Mouse (Mus musculus) lung, postnatal 0 days (tissue): ENCODE data around the gene Mst1r. TPM values are rescaled to one million over a fixed set of nuclear protein-coding genes. Genes with fewer than 3 reads are reported as not detected.

Experiments used
- ATAC-seq: fragments of 200-750 bp; cut with Nextera tagmentation; 2 replicates; pipeline ENCODE4 v1.8.0; 2017; ENCODE audit warnings: moderate library complexity
- DNase-seq: peaks from one replicate; pipeline ENCODE4 v3.0.0-alpha.2; 2016; ENCODE audit warnings: low spot score
- H3K27ac ChIP-seq: fragments of 300-500 bp; sonication (generic); 2 replicates; pipeline ENCODE4 v1.5.1; 2014; ENCODE audit warnings: antibody characterized with exemption, mild to moderate bottlenecking, low read length, mixed read lengths
- H3K27me3 ChIP-seq: fragments of 300-500 bp; sonication (generic); replicated peaks from 2 replicates; pipeline ENCODE4 v1.6.1; 2014; ENCODE audit warnings: low read length, mixed read lengths; ENCODE audit not compliant: insufficient read depth
- H3K36me3 ChIP-seq: fragments of 300-500 bp; sonication (generic); 2 replicates; pipeline ENCODE4 v1.6.1; 2014; ENCODE audit warnings: low read length, mixed read lengths; ENCODE audit not compliant: insufficient read depth
- H3K4me1 ChIP-seq: fragments of 300-500 bp; sonication (generic); 2 replicates; pipeline ENCODE4 v1.6.1; 2014; ENCODE audit warnings: antibody characterized with exemption, low read depth, low read length, mixed read lengths; ENCODE audit not compliant: insufficient read depth
- H3K4me2 ChIP-seq: fragments of 300-500 bp; sonication (generic); replicated peaks from 2 replicates; pipeline ENCODE4 v1.6.1; 2014; ENCODE audit warnings: low read depth, mild to moderate bottlenecking, low read length, moderate library complexity, mixed read lengths
- H3K4me3 ChIP-seq: fragments of 300-500 bp; sonication (generic); 2 replicates; pipeline ENCODE4 v1.5.1; 2014; ENCODE audit warnings: low read depth, low read length
- H3K9ac ChIP-seq: fragments of 300-500 bp; sonication (generic); replicated peaks from 2 replicates; pipeline ENCODE4 v1.6.1; 2014; ENCODE audit warnings: low read depth, mild to moderate bottlenecking
- H3K9me3 ChIP-seq: fragments of 300-500 bp; sonication (generic); 2 replicates; pipeline ENCODE4 v1.6.1; 2016; ENCODE audit warnings: low read length, mixed read lengths
- CTCF ChIP-seq: IDR thresholded peaks from 2 replicates; pipeline ENCODE4 v1.5.1; 2016; ENCODE audit warnings: antibody characterized with exemption, mild to moderate bottlenecking
- EP300 ChIP-seq: IDR thresholded peaks from 2 replicates; pipeline ENCODE4 v1.6.1; 2016; ENCODE audit warnings: antibody characterized with exemption, mild to moderate bottlenecking, control low read depth
- WGBS: fragments of 180-500 bp; shearing (Covaris S2); extraction: QIAGEN DNeasy Blood & Tissue Kit; methylation state at CpG from one replicate; pipeline ENCODE4 v1.1.7; 2014; 5-methylcytosine and 5-hydroxymethylcytosine counted together
- polyA plus RNA-seq: library from polyadenylated mRNA; unstranded; fragments of >200 nt; fragmentation: Nextera tagmentation; extraction: Ambion mirVana; gene quantifications from 2 replicates; pipeline ENCODE4 v1.2.1, GENCODE M21; 2015

The Mst1r gene
- polyA plus RNA-seq, 1 experiment from 2014 or later: 3.5 TPM

- TF ChIP-seq EP300 (no peak), CTCF (no peak)
- H3K36me3 ChIP-seq: no peaks in the 10 kb centered on the region
- no peaks in the 10 kb centered on the region for H3K4me1 ChIP-seq
- no peak overlapping the region for H3K4me3 ChIP-seq
- DNase-seq: no peak
- H3K4me2 ChIP-seq: no peak overlapping the region
- H3K27ac ChIP-seq: no peak overlapping the region
- no peak for ATAC-seq
- no peak overlapping the region for H3K9ac ChIP-seq
- H3K27me3 ChIP-seq: no peaks in the 10 kb centered on the region
- H3K9me3 ChIP-seq: no peaks in the 10 kb centered on the region
- WGBS: 91% methylated on average over 9 of the region's 9 CpGs
Observed at GRCm38 (mm10) chr9:107964681-107965080, 58.0 kb downstream of the Mst1r start.

DNA sequence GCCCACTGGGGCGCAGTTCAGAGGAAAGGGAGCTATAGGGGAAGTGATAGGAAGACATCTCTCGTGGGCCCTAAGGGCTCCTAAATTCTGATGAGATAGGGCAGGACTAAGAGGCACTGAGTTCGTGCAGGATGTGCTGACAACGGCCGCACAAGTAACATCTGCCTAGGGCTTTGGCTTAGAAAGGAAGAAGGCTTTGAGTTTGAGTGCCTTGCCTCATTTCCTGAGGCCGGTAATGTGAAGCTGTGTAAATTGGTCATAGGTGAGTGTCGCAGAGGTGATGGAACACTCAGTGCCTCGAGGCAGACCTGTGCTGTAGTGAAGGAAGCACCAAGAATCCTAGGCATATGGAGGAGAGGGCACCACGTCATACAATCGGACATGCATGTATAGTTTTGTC, 60.0 kb downstream of the Mst1r start:
- Histone ChIP-seq H3K27me3 (no peaks in the 10 kb centered on the region), H3K4me2 (no peak overlapping the region), H3K27ac (no peak overlapping the region), H3K4me3 (no peak overlapping the region), H3K4me1 (no peaks in the 10 kb centered on the region), H3K36me3 (no peaks in the 10 kb centered on the region), H3K9ac (no peak overlapping the region), H3K9me3 (no peaks in the 10 kb centered on the region)
- DNase-seq: no peak
- TF ChIP-seq EP300: no peak
- no peak for TF ChIP-seq CTCF
- 74% methylated on average over 10 of the region's 10 CpGs for WGBS
- no peak for ATAC-seq

DNA sequence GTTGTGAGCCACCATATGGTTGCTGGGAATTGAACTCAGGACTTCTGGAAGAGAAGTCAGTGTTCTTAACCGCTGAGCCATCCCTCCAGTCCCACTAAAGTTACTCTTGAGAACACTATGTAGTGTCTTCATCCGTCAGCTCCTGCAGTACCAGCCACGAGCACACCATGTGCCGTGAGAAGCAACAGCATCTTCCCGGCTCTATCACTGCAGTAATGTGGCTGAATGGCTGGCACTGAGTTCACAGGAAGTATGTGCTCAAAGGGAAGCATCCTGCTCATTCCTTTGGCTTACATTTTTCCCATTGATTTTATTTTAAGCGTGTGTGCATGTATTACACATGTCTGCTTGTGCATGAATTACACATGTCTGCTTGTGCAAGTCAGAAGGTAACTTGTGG, 60.8 kb downstream of the Mst1r start:
- H3K9ac ChIP-seq: no peak overlapping the region
- no peaks in the 10 kb centered on the region for H3K27me3 ChIP-seq
- no peaks in the 10 kb centered on the region for H3K36me3 ChIP-seq
- ATAC-seq (peak; percentile 43; the same call in 1 of the 2 replicates), DNase-seq (no peak)
- H3K4me3 ChIP-seq: no peak overlapping the region
- no peaks in the 10 kb centered on the region for H3K9me3 ChIP-seq
- TF ChIP-seq EP300: 0 out of 2 replicates have a peak, but pooled peaks have one; percentile 30
- TF ChIP-seq CTCF: peak; percentile 13; the same call in 1 of the 2 replicates
- 63% methylated on average over 6 of the region's 6 CpGs for WGBS
- H3K27ac ChIP-seq: no peak overlapping the region
- H3K4me1 ChIP-seq: no peaks in the 10 kb centered on the region
- no peak overlapping the region for H3K4me2 ChIP-seq

DNA sequence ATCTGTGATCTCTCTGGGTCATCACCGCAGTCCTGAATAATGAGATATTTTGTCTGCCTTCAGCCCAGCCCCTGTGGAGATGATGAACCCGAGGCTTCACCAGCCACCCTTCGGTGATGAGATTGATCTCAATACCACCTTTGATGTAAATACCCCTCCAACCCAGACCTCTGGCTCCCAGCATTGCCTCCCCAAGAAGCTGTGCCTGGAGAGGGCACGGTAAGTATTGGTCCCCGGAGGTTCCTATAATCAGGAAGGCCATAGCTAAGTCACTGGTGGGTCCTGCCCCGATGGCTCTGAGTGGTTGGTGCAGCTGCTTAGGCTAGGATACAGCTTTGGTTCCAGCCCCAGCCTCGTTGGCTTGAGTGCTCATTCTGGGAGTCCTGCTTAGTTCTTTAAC, 61.9 kb downstream of the Mst1r start:
- no peak overlapping the region for H3K9ac ChIP-seq
- TF ChIP-seq EP300 (no peak), CTCF (no peak)
- DNase-seq (no peak), ATAC-seq (no peak)
- H3K27ac ChIP-seq: no peak overlapping the region
- H3K36me3 ChIP-seq: no peaks in the 10 kb centered on the region
- no peaks in the 10 kb centered on the region for H3K27me3 ChIP-seq
- no peaks in the 10 kb centered on the region for H3K4me1 ChIP-seq
- no peak overlapping the region for H3K4me3 ChIP-seq
- no peak overlapping the region for H3K4me2 ChIP-seq
- H3K9me3 ChIP-seq: no peaks in the 10 kb centered on the region
- WGBS: 89% methylated on average over 7 of the region's 7 CpGs

Other genes with a start within 250 kb of the Mst1r start
- 0.51 and 0.81 TPM in 2 replicates for gene Slc38a3, start 237.3 kb upstream of the Mst1r start, polyA plus RNA-seq
- gene Gnat1, start 227.2 kb upstream of the Mst1r start, polyA plus RNA-seq: 0.23 and 0.30 TPM in 2 replicates
- 23.4 and 24.9 TPM in 2 replicates for gene Sema3f, start 196.4 kb upstream of the Mst1r start, polyA plus RNA-seq
- gene Rbm5, start 135.9 kb upstream of the Mst1r start, polyA plus RNA-seq: 119 and 128 TPM in 2 replicates
- 35.6 and 40.9 TPM in 2 replicates for gene Rbm6, start 33.6 kb upstream of the Mst1r start, polyA plus RNA-seq
- 12.3 and 12.8 TPM in 2 replicates for gene Mon1a, start 18.7 kb upstream of the Mst1r start, polyA plus RNA-seq
- gene Actl11, start 21.6 kb downstream of the Mst1r start, polyA plus RNA-seq: not detected in 2 replicates
- 0.12 and 0.35 TPM in 2 replicates for gene Camkv, start 28.8 kb downstream of the Mst1r start, polyA plus RNA-seq
- 2.2 and 2.6 TPM in 2 replicates for gene Traip, start 43.3 kb downstream of the Mst1r start, polyA plus RNA-seq
- 33.2 and 33.3 TPM in 2 replicates for gene Uba7, start 68.6 kb downstream of the Mst1r start, polyA plus RNA-seq
- gene Gm20661, start 76.2 kb downstream of the Mst1r start, polyA plus RNA-seq: 1.8 and 3.6 TPM in 2 replicates
- gene Inka1, start 79.0 kb downstream of the Mst1r start, polyA plus RNA-seq: 65.0 and 68.5 TPM in 2 replicates
- gene Cdhr4, start 85.6 kb downstream of the Mst1r start, polyA plus RNA-seq: 7.8 and 8.9 TPM in 2 replicates
- 0.17 and 0.44 TPM in 2 replicates for gene Gm20662, start 89.5 kb downstream of the Mst1r start, polyA plus RNA-seq
- 52.0 and 53.9 TPM in 2 replicates for gene Ip6k1, start 95.6 kb downstream of the Mst1r start, polyA plus RNA-seq
- gene Gmppb, start 142.4 kb downstream of the Mst1r start, polyA plus RNA-seq: 25.5 and 26.5 TPM in 2 replicates
- gene Amigo3, start 146.3 kb downstream of the Mst1r start, polyA plus RNA-seq: 1.6 and 1.7 TPM in 2 replicates
- gene Mst1, start 173.6 kb downstream of the Mst1r start, polyA plus RNA-seq: 0.62 and 1.1 TPM in 2 replicates
- 19.7 and 20.4 TPM in 2 replicates for gene Rnf123, start 176.5 kb downstream of the Mst1r start, polyA plus RNA-seq
- gene Apeh, start 187.7 kb downstream of the Mst1r start, polyA plus RNA-seq: 29.3 and 34.6 TPM in 2 replicates